Mouse (Mus musculus): ENCODE data around the gene Homer2. TPM values are rescaled to one million over a fixed set of nuclear protein-coding genes. Genes with fewer than 3 reads are reported as not detected.

Gene Homer2
- polyA plus RNA-seq, 1 experiment: 4.4 TPM

GRCm38 (mm10) chr7:81570271-81570670 lies 137.1 kb downstream of the Homer2 start:
- H3K4me1 ChIP-seq: peaks cover 44% of the 10 kb centered on the region
- H3K27me3 ChIP-seq (replicated peaks): peaks cover 3% of the 10 kb centered on the region
- H3K4me3 ChIP-seq (replicated peaks): no peak overlapping the region
- H3K9me3 ChIP-seq: no peaks in the 10 kb centered on the region
- no peak for TF ChIP-seq FLI1 (IDR thresholded peaks at IDR 0.05; ENCODE audit: low read length)
- TF ChIP-seq GATA1 (IDR thresholded peaks at IDR 0.05; ENCODE audit: borderline replicate concordance, low read length): no peak
- H3K36me3 ChIP-seq (replicated peaks; ENCODE audit: low read length): peaks cover 17% of the 10 kb centered on the region

GRCm38 (mm10) chr7:81569851-81570250 lies 137.5 kb downstream of the Homer2 start:
- no peak for TF ChIP-seq GATA1 (IDR thresholded peaks at IDR 0.05; ENCODE audit: borderline replicate concordance, low read length)
- TF ChIP-seq FLI1 (IDR thresholded peaks at IDR 0.05; ENCODE audit: low read length): no peak
- H3K27me3 ChIP-seq (replicated peaks): peaks cover 3% of the 10 kb centered on the region
- H3K36me3 ChIP-seq (replicated peaks; ENCODE audit: low read length): peaks cover 13% of the 10 kb centered on the region
- no peak overlapping the region for H3K4me3 ChIP-seq (replicated peaks)
- no peaks in the 10 kb centered on the region for H3K9me3 ChIP-seq
- H3K4me1 ChIP-seq: peaks cover 41% of the 10 kb centered on the region

- Histone ChIP-seq H3K4me3 (replicated peaks) (no peak overlapping the region), H3K4me1 (peaks cover 23% of the 10 kb centered on the region), H3K36me3 (replicated peaks; ENCODE audit: low read length) (no peaks in the 10 kb centered on the region), H3K9me3 (no peaks in the 10 kb centered on the region), H3K27me3 (replicated peaks) (peaks cover 13% of the 10 kb centered on the region)
- TF ChIP-seq FLI1 (IDR thresholded peaks at IDR 0.05; ENCODE audit: low read length): no peak
- TF ChIP-seq GATA1 (IDR thresholded peaks at IDR 0.05; ENCODE audit: borderline replicate concordance, low read length): no peak
Measured at GRCm38 (mm10) chr7:81567396-81567795, 139.9 kb downstream of the Homer2 start.

- Histone ChIP-seq H3K27me3 (replicated peaks) (peaks cover 13% of the 10 kb centered on the region), H3K9me3 (no peaks in the 10 kb centered on the region), H3K36me3 (replicated peaks; ENCODE audit: low read length) (no peaks in the 10 kb centered on the region), H3K4me1 (peaks cover 23% of the 10 kb centered on the region), H3K4me3 (replicated peaks) (no peak within 1 kb of the TSS)
- TF ChIP-seq FLI1 (IDR thresholded peaks at IDR 0.05; ENCODE audit: low read length) (no peak), GATA1 (IDR thresholded peaks at IDR 0.05; ENCODE audit: borderline replicate concordance, low read length) (no peak)
Measured at GRCm38 (mm10) chr7:81566892-81567291, 140.4 kb downstream of the Homer2 start, which contains the start of gene Fsd2. Gene Fsd2 (minus strand): TSS chr7:81566944.

GRCm38 (mm10) chr7:81566332-81566731 lies 141.0 kb downstream of the Homer2 start:
- H3K4me3 ChIP-seq (replicated peaks): no peak overlapping the region
- no peaks in the 10 kb centered on the region for H3K36me3 ChIP-seq (replicated peaks; ENCODE audit: low read length)
- H3K9me3 ChIP-seq: no peaks in the 10 kb centered on the region
- H3K27me3 ChIP-seq (replicated peaks): peaks cover 13% of the 10 kb centered on the region
- H3K4me1 ChIP-seq: peaks cover 23% of the 10 kb centered on the region
- TF ChIP-seq GATA1 (IDR thresholded peaks at IDR 0.05; ENCODE audit: borderline replicate concordance, low read length) (no peak), FLI1 (IDR thresholded peaks at IDR 0.05; ENCODE audit: low read length) (no peak)

GRCm38 (mm10) chr7:81565381-81566055 lies 141.8 kb downstream of the Homer2 start:
- no peak overlapping the region for H3K4me3 ChIP-seq (replicated peaks)
- peaks cover 14% of the 10 kb centered on the region for H3K27me3 ChIP-seq (replicated peaks)
- TF ChIP-seq GATA1 (IDR thresholded peaks at IDR 0.05; ENCODE audit: borderline replicate concordance, low read length) (no peak), FLI1 (IDR thresholded peaks at IDR 0.05; ENCODE audit: low read length) (no peak)
- H3K9me3 ChIP-seq: no peaks in the 10 kb centered on the region
- no peaks in the 10 kb centered on the region for H3K36me3 ChIP-seq (replicated peaks; ENCODE audit: low read length)
- H3K4me1 ChIP-seq: peaks cover 19% of the 10 kb centered on the region

- Histone ChIP-seq H3K4me3 (replicated peaks) (no peak overlapping the region), H3K27me3 (replicated peaks) (peaks cover 19% of the 10 kb centered on the region), H3K4me1 (peaks cover 14% of the 10 kb centered on the region), H3K36me3 (replicated peaks; ENCODE audit: low read length) (no peaks in the 10 kb centered on the region), H3K9me3 (no peaks in the 10 kb centered on the region)
- TF ChIP-seq GATA1 (IDR thresholded peaks at IDR 0.05; ENCODE audit: borderline replicate concordance, low read length) (no peak), FLI1 (IDR thresholded peaks at IDR 0.05; ENCODE audit: low read length) (no peak)
Measured at GRCm38 (mm10) chr7:81564766-81565165, 142.6 kb downstream of the Homer2 start.

GRCm38 (mm10) chr7:81563506-81564015 lies 143.8 kb downstream of the Homer2 start:
- Histone ChIP-seq H3K9me3 (no peaks in the 10 kb centered on the region), H3K4me3 (replicated peaks) (no peak overlapping the region), H3K27me3 (replicated peaks) (peaks cover 25% of the 10 kb centered on the region), H3K36me3 (replicated peaks; ENCODE audit: low read length) (no peaks in the 10 kb centered on the region), H3K4me1 (peaks cover 14% of the 10 kb centered on the region)
- TF ChIP-seq GATA1 (IDR thresholded peaks at IDR 0.05; ENCODE audit: borderline replicate concordance, low read length) (no peak), FLI1 (IDR thresholded peaks at IDR 0.05; ENCODE audit: low read length) (no peak)

GRCm38 (mm10) chr7:81561211-81561610 lies 146.1 kb downstream of the Homer2 start:
- no peak overlapping the region for H3K4me3 ChIP-seq (replicated peaks)
- TF ChIP-seq GATA1 (IDR thresholded peaks at IDR 0.05; ENCODE audit: borderline replicate concordance, low read length): no peak
- TF ChIP-seq FLI1 (IDR thresholded peaks at IDR 0.05; ENCODE audit: low read length): no peak
- peaks cover 5% of the 10 kb centered on the region; the same call in 1 of the 2 replicates for H3K4me1 ChIP-seq

More at GRCm38 (mm10) chr7:81561211-81561610, 146.1 kb downstream of the Homer2 start:
- Histone ChIP-seq H3K36me3 (replicated peaks; ENCODE audit: low read length) (no peaks in the 10 kb centered on the region), H3K27me3 (replicated peaks) (peaks cover 25% of the 10 kb centered on the region), H3K9me3 (no peaks in the 10 kb centered on the region)

Data from megakaryocyte, embryonic 14.5 days (primary cell).